ENCODE assay signal across 8 mouse cellular contexts in genomic region chr8:116731976-116732683, GRCm38 (mm10). TPM values are rescaled to one million over a fixed set of nuclear protein-coding genes. Genes with fewer than 3 reads are reported as not detected.
DNase-seq lines count a peak whose midpoint lies in the region; ATAC-seq and TF ChIP-seq lines count a peak whose summit lies in the region.

No protein-coding gene starts in this region.

- peak overlapping the region; percentile 88 for H3K4me3 ChIP-seq in bone marrow macrophage, adult 2 months (ENCODE audit: insufficient read depth, low read length)
- H3K4me3 ChIP-seq in forebrain, embryonic 12.5 days (replicated peaks), result peak overlapping the region; percentile 78
- peak overlapping the region; percentile 86 for H3K4me3 ChIP-seq in intestine, embryonic 14.5 days (ENCODE audit: low read depth, low read length)
- peak overlapping the region; percentile 80 for H3K4me3 ChIP-seq in liver, postnatal 0 days (ENCODE audit: low read depth, low read length)
- peak overlapping the region; percentile 77 for H3K4me3 ChIP-seq in neural tube, embryonic 11.5 days (ENCODE audit: low read depth, low read length)

- no peak for TF ChIP-seq EP300 in liver, postnatal 0 days (IDR thresholded peaks at IDR 0.05; ENCODE audit: low read depth)

- TF ChIP-seq CTCF in bone marrow macrophage, adult 2 months (IDR thresholded peaks at IDR 0.05; ENCODE audit: low read depth, low read length), result no peak
- no peak for TF ChIP-seq CTCF in liver, postnatal 0 days (IDR thresholded peaks at IDR 0.05; ENCODE audit: low read depth)

- peaks cover 4% of the 10 kb centered on the region; the same call in 1 of the 2 replicates for H3K36me3 ChIP-seq in forebrain, embryonic 12.5 days (replicated peaks)
- no peaks in the 10 kb centered on the region for H3K36me3 ChIP-seq in intestine, embryonic 14.5 days (ENCODE audit: control insufficient read depth, insufficient read depth, low read length)
- H3K36me3 ChIP-seq in liver, postnatal 0 days (replicated peaks; ENCODE audit: insufficient read depth, low read length), result no peaks in the 10 kb centered on the region
- H3K36me3 ChIP-seq in neural tube, embryonic 11.5 days (ENCODE audit: control insufficient read depth, insufficient read depth, low read length), result no peaks in the 10 kb centered on the region

- peaks cover 26% of the 10 kb centered on the region for H3K27me3 ChIP-seq in forebrain, embryonic 12.5 days
- H3K27me3 ChIP-seq in intestine, embryonic 14.5 days (replicated peaks; ENCODE audit: control insufficient read depth, insufficient read depth, low read length), result peaks cover 7% of the 10 kb centered on the region
- peaks cover 9% of the 10 kb centered on the region; the same call in 1 of the 2 replicates for H3K27me3 ChIP-seq in liver, postnatal 0 days (ENCODE audit: insufficient read depth, low read length)
- no peaks in the 10 kb centered on the region for H3K27me3 ChIP-seq in neural tube, embryonic 11.5 days (ENCODE audit: control insufficient read depth, insufficient read depth, low read length)

- peak overlapping the region; percentile 81 for H3K4me2 ChIP-seq in forebrain, embryonic 12.5 days
- H3K4me2 ChIP-seq in intestine, embryonic 14.5 days (ENCODE audit: low read length), result peak overlapping the region; percentile 71
- peak overlapping the region; percentile 89 for H3K4me2 ChIP-seq in liver, postnatal 0 days (ENCODE audit: low read depth, low read length)
- peak overlapping the region; percentile 76 for H3K4me2 ChIP-seq in neural tube, embryonic 11.5 days (ENCODE audit: low read depth)

- DNase-seq in ovary, adult 18-20 months (ENCODE audit: low spot score), result peak; percentile 65
- DNase-seq in ovary, postnatal 10 days (ENCODE audit: low spot score), result no peak
- no peak for DNase-seq in intestine, embryonic 14.5 days (ENCODE audit: low spot score)
- peak; percentile 17 for DNase-seq in liver, postnatal 0 days
- DNase-seq in neural tube, embryonic 11.5 days (ENCODE audit: low spot score), result no peak
- no peak for DNase-seq in frontal cortex, adult 2 months (ENCODE audit: extremely low spot score in 1 of 2, low spot score in 1 of 2)

- peak overlapping the region; percentile 75 for H3K9ac ChIP-seq in forebrain, embryonic 12.5 days
- H3K9ac ChIP-seq in intestine, embryonic 14.5 days (ENCODE audit: low read length), result peak overlapping the region; percentile 81
- H3K9ac ChIP-seq in liver, postnatal 0 days (replicated peaks), result peak overlapping the region; percentile 75
- peak overlapping the region; percentile 91 for H3K9ac ChIP-seq in neural tube, embryonic 11.5 days (ENCODE audit: low read length)

- peaks cover 2% of the 10 kb centered on the region; the same call in 1 of the 2 replicates for H3K4me1 ChIP-seq in bone marrow macrophage, adult 2 months (ENCODE audit: control insufficient read depth, insufficient read depth, low read length)
- peaks cover 4% of the 10 kb centered on the region for H3K4me1 ChIP-seq in forebrain, embryonic 12.5 days
- peaks cover 3% of the 10 kb centered on the region for H3K4me1 ChIP-seq in intestine, embryonic 14.5 days (replicated peaks; ENCODE audit: control insufficient read depth, insufficient read depth, low read length)
- peaks cover 9% of the 10 kb centered on the region for H3K4me1 ChIP-seq in liver, postnatal 0 days (ENCODE audit: insufficient read depth)
- no peaks in the 10 kb centered on the region for H3K4me1 ChIP-seq in neural tube, embryonic 11.5 days (ENCODE audit: control insufficient read depth, insufficient read depth, low read length)

- peak; percentile 65 for ATAC-seq in forebrain, embryonic 12.5 days (ENCODE audit: low FRiP score)
- ATAC-seq in intestine, embryonic 14.5 days (replicated peaks; ENCODE audit: low FRiP score, low TSS enrichment, low read depth), result peak; percentile 74
- ATAC-seq in liver, postnatal 0 days, result peak; percentile 44
- peak; percentile 62 for ATAC-seq in neural tube, embryonic 11.5 days (ENCODE audit: insufficient read depth, low FRiP score, low TSS enrichment)

- H3K27ac ChIP-seq in bone marrow macrophage, adult 2 months (ENCODE audit: insufficient read depth, low read depth, low read length), result peak overlapping the region; percentile 36; the same call in 1 of the 2 replicates
- peak overlapping the region; percentile 83 for H3K27ac ChIP-seq in forebrain, embryonic 12.5 days
- peak overlapping the region; percentile 77 for H3K27ac ChIP-seq in intestine, embryonic 14.5 days (ENCODE audit: low read depth)
- peak overlapping the region; percentile 82 for H3K27ac ChIP-seq in liver, postnatal 0 days (ENCODE audit: low read depth)
- H3K27ac ChIP-seq in neural tube, embryonic 11.5 days (ENCODE audit: low read depth, low read length), result peak overlapping the region; percentile 73

- 1% methylated on average over 24 of the region's 46 CpGs for WGBS in forebrain, embryonic 12.5 days
- 4% methylated on average over 24 of the region's 46 CpGs for WGBS in intestine, embryonic 14.5 days
- WGBS in liver, postnatal 0 days (ENCODE audit: insufficient replicate concordance), result under 1% methylated on average over 33 of the region's 46 CpGs
- WGBS in neural tube, embryonic 11.5 days, result under 1% methylated on average over 22 of the region's 46 CpGs

- TF ChIP-seq POLR2A in bone marrow macrophage, adult 2 months (IDR thresholded peaks at IDR 0.05; ENCODE audit: borderline replicate concordance, low read depth, low read length), result no peak

- peaks cover 5% of the 10 kb centered on the region for H3K9me3 ChIP-seq in forebrain, embryonic 12.5 days
- peaks cover 6% of the 10 kb centered on the region; the same call in 1 of the 2 replicates for H3K9me3 ChIP-seq in intestine, embryonic 14.5 days (ENCODE audit: control insufficient read depth, low read length)
- no peaks in the 10 kb centered on the region for H3K9me3 ChIP-seq in liver, postnatal 0 days (ENCODE audit: low read length)
- H3K9me3 ChIP-seq in neural tube, embryonic 11.5 days (ENCODE audit: control insufficient read depth, low read length), result no peaks in the 10 kb centered on the region

RNA-seq across cellular contexts. Expression of gene Cdyl2, which starts 0.7 kb away (rescaled TPM):
- polyA plus RNA-seq in bone marrow macrophage, adult 2 months (2012; ENCODE audit: insufficient read depth, insufficient read length, missing spikeins), result 2.1 and 4.0 TPM in 2 replicates
- polyA plus RNA-seq in forebrain, embryonic 12.5 days (2016; fragmentation: Nextera tagmentation; extraction: Ambion mirVana), result 7.7 and 10.3 TPM in 2 replicates
- polyA plus RNA-seq in intestine, embryonic 14.5 days (2014; fragmentation: Nextera tagmentation; extraction: Ambion mirVana), result 5.9 and 7.2 TPM in 2 replicates
- polyA plus RNA-seq in liver, postnatal 0 days (2015; fragmentation: Nextera tagmentation; extraction: Ambion mirVana), result 1.8 and 2.3 TPM in 2 replicates
- 7.8 and 10.2 TPM in 2 replicates for polyA plus RNA-seq in neural tube, embryonic 11.5 days (2014; fragmentation: Nextera tagmentation; extraction: Ambion mirVana)
- polyA plus RNA-seq in frontal cortex, adult 2 months (2012; rRNA removed), result 3.6 and 3.7 TPM in 2 replicates

Comparison
In these comparisons a context has a peak if more than half of its experiments do, and no peak if none do; other contexts are left out.
1. DNase-seq: peak in ovary, adult 18-20 months (single experiment) and liver, postnatal 0 days (single experiment); none in ovary, postnatal 10 days (single experiment), intestine, embryonic 14.5 days (single experiment), neural tube, embryonic 11.5 days (single experiment) and frontal cortex, adult 2 months (0 of 2).
2. Peak in every context shown above with its lines, with median percentiles within 50 percentile points of each other: H3K27ac ChIP-seq, H3K4me3 ChIP-seq, ATAC-seq, H3K4me2 ChIP-seq and H3K9ac ChIP-seq.